Mouse (Mus musculus) hindbrain, embryonic 10.5 days (tissue): ENCODE results near the gene Fli1. TPM values are rescaled to one million over a fixed set of nuclear protein-coding genes. Genes with fewer than 3 reads are reported as not detected.
A peak's percentile ranks its signal among the peaks of the same experiment; 100 is the strongest.

ENCODE experiments used
- DNase-seq: peaks from one replicate; pipeline ENCODE4 v3.0.0-alpha.2; 2017; ENCODE audit warnings: low spot score
- H3K27ac ChIP-seq: fragments of 300-500 bp; sonication (generic); 2 replicates; pipeline ENCODE4 v1.5.1; 2016; ENCODE audit warnings: mild to moderate bottlenecking, moderate library complexity
- H3K27me3 ChIP-seq: fragments of 300-500 bp; sonication (generic); 2 replicates; pipeline ENCODE4 v1.6.1; 2016; ENCODE audit warnings: mild to moderate bottlenecking; ENCODE audit not compliant: poor library complexity, insufficient read depth, severe bottlenecking
- H3K36me3 ChIP-seq: fragments of 300-500 bp; sonication (generic); 2 replicates; pipeline ENCODE4 v1.6.1; 2016; ENCODE audit warnings: mild to moderate bottlenecking, moderate library complexity
- H3K4me1 ChIP-seq: fragments of 300-500 bp; sonication (generic); replicated peaks from 2 replicates; pipeline ENCODE4 v1.6.1; 2016; ENCODE audit warnings: mild to moderate bottlenecking
- H3K4me3 ChIP-seq: fragments of 300-500 bp; sonication (generic); 2 replicates; pipeline ENCODE4 v1.5.1; 2016; ENCODE audit warnings: mild to moderate bottlenecking, moderate library complexity
- H3K9me3 ChIP-seq: fragments of 300-500 bp; sonication (generic); 2 replicates; pipeline ENCODE4 v1.6.1; 2016; ENCODE audit warnings: mild to moderate bottlenecking, moderate library complexity
- WGBS: fragments of 180-500 bp; shearing (Covaris S2); methylation state at CpG from one replicate; pipeline ENCODE4 v1.1.7; 2016; 5-methylcytosine and 5-hydroxymethylcytosine counted together
- polyA plus RNA-seq: library from polyadenylated mRNA; unstranded; fragments of >200 nt; fragmentation: Nextera tagmentation; extraction: Ambion mirVana; gene quantifications from 2 replicates; pipeline ENCODE4 v1.2.1, GENCODE M21; 2016

Fli1 gene
- polyA plus RNA-seq, 1 experiment from 2014 or later = 23.1 TPM

GRCm38 (mm10) chr9:32531588-32531987 lies 11.1 kb downstream of the Fli1 start:
- H3K36me3 ChIP-seq = no peaks in the 10 kb centered on the region
- H3K27me3 ChIP-seq = no peaks in the 10 kb centered on the region
- H3K4me3 ChIP-seq = no peak overlapping the region
- H3K27ac ChIP-seq = no peak overlapping the region
- H3K9me3 ChIP-seq = no peaks in the 10 kb centered on the region
- no peak for DNase-seq
- peaks cover 4% of the 10 kb centered on the region; the same call in 1 of the 2 replicates for H3K4me1 ChIP-seq
- WGBS = 85% methylated on average over 4 of the region's 4 CpGs

- peaks cover 4% of the 10 kb centered on the region; the same call in 1 of the 2 replicates for H3K4me1 ChIP-seq
- WGBS = 80% methylated on average over 1 of the region's 1 CpGs
- H3K27ac ChIP-seq = no peak overlapping the region
- no peaks in the 10 kb centered on the region for H3K36me3 ChIP-seq
- H3K9me3 ChIP-seq = no peaks in the 10 kb centered on the region
- no peak overlapping the region for H3K4me3 ChIP-seq
- no peak for DNase-seq
- no peaks in the 10 kb centered on the region for H3K27me3 ChIP-seq
These were observed 11.7 kb downstream of the Fli1 start for GRCm38 (mm10) chr9:32530975-32531374.

GRCm38 (mm10) chr9:32530188-32530587 lies 12.5 kb downstream of the Fli1 start:
- no peak overlapping the region for H3K27ac ChIP-seq
- no peaks in the 10 kb centered on the region for H3K9me3 ChIP-seq
- no peaks in the 10 kb centered on the region for H3K27me3 ChIP-seq
- H3K4me3 ChIP-seq = no peak overlapping the region
- WGBS = 66% methylated on average over 5 of the region's 5 CpGs
- no peak for DNase-seq
- no peaks in the 10 kb centered on the region for H3K36me3 ChIP-seq
- peaks cover 4% of the 10 kb centered on the region; the same call in 1 of the 2 replicates for H3K4me1 ChIP-seq

- H3K9me3 ChIP-seq = no peaks in the 10 kb centered on the region
- DNase-seq = no peak
- peaks cover 4% of the 10 kb centered on the region; the same call in 1 of the 2 replicates for H3K4me1 ChIP-seq
- H3K36me3 ChIP-seq = no peaks in the 10 kb centered on the region
- no peak overlapping the region for H3K4me3 ChIP-seq
- WGBS = 84% methylated on average over 5 of the region's 5 CpGs
- H3K27me3 ChIP-seq = no peaks in the 10 kb centered on the region
- H3K27ac ChIP-seq = no peak overlapping the region
These were observed 13.1 kb downstream of the Fli1 start for GRCm38 (mm10) chr9:32529594-32529993.

GRCm38 (mm10) chr9:32527329-32527728 lies 15.3 kb downstream of the Fli1 start:
- Histone ChIP-seq H3K27me3 (no peaks in the 10 kb centered on the region), H3K36me3 (no peaks in the 10 kb centered on the region), H3K4me3 (no peak overlapping the region), H3K27ac (no peak overlapping the region), H3K9me3 (no peaks in the 10 kb centered on the region), H3K4me1 (peaks cover 4% of the 10 kb centered on the region; the same call in 1 of the 2 replicates)
- WGBS = 94% methylated on average over 7 of the region's 7 CpGs
- DNase-seq = no peak

- no peak overlapping the region for H3K27ac ChIP-seq
- no peaks in the 10 kb centered on the region for H3K9me3 ChIP-seq
- peaks cover 4% of the 10 kb centered on the region; the same call in 1 of the 2 replicates for H3K4me1 ChIP-seq
- no peak overlapping the region for H3K4me3 ChIP-seq
- no peaks in the 10 kb centered on the region for H3K36me3 ChIP-seq
- 82% methylated on average over 5 of the region's 5 CpGs for WGBS
- H3K27me3 ChIP-seq = no peaks in the 10 kb centered on the region; the same call in 1 of the 2 replicates
- DNase-seq = no peak
These were observed 16.9 kb downstream of the Fli1 start for GRCm38 (mm10) chr9:32525787-32526186.

- WGBS = 78% methylated on average over 2 of the region's 2 CpGs
- Histone ChIP-seq H3K27ac (no peak overlapping the region), H3K27me3 (no peaks in the 10 kb centered on the region; the same call in 1 of the 2 replicates), H3K9me3 (no peaks in the 10 kb centered on the region), H3K4me1 (peaks cover 19% of the 10 kb centered on the region), H3K4me3 (no peak overlapping the region), H3K36me3 (no peaks in the 10 kb centered on the region)
- no peak for DNase-seq
These were observed 20.0 kb downstream of the Fli1 start for GRCm38 (mm10) chr9:32522536-32523245.

- no peak for DNase-seq
- H3K4me1 ChIP-seq = peaks cover 20% of the 10 kb centered on the region
- WGBS = 74% methylated on average over 3 of the region's 3 CpGs
- H3K27ac ChIP-seq = no peak overlapping the region
- no peak overlapping the region for H3K4me3 ChIP-seq
- no peaks in the 10 kb centered on the region for H3K9me3 ChIP-seq
- H3K27me3 ChIP-seq = no peaks in the 10 kb centered on the region; the same call in 1 of the 2 replicates
- no peaks in the 10 kb centered on the region for H3K36me3 ChIP-seq
These were observed 21.3 kb downstream of the Fli1 start for GRCm38 (mm10) chr9:32521331-32521730.

GRCm38 (mm10) chr9:32520821-32521220 lies 21.8 kb downstream of the Fli1 start:
- no peak for DNase-seq
- 83% methylated on average over 6 of the region's 6 CpGs for WGBS
- peaks cover 20% of the 10 kb centered on the region for H3K4me1 ChIP-seq
- no peaks in the 10 kb centered on the region for H3K36me3 ChIP-seq
- no peaks in the 10 kb centered on the region for H3K9me3 ChIP-seq
- H3K27me3 ChIP-seq = no peaks in the 10 kb centered on the region; the same call in 1 of the 2 replicates
- H3K4me3 ChIP-seq = no peak overlapping the region
- no peak overlapping the region for H3K27ac ChIP-seq

GRCm38 (mm10) chr9:32519101-32520051 lies 23.3 kb downstream of the Fli1 start:
- DNase-seq = no peak
- no peaks in the 10 kb centered on the region for H3K9me3 ChIP-seq
- peaks cover 23% of the 10 kb centered on the region for H3K4me1 ChIP-seq
- peak overlapping the region; percentile 50; the same call in 1 of the 2 replicates for H3K27ac ChIP-seq
- no peaks in the 10 kb centered on the region; the same call in 1 of the 2 replicates for H3K27me3 ChIP-seq
- no peak overlapping the region for H3K4me3 ChIP-seq
- WGBS = 62% methylated on average over 22 of the region's 22 CpGs
- no peaks in the 10 kb centered on the region for H3K36me3 ChIP-seq

GRCm38 (mm10) chr9:32518351-32519075 lies 24.1 kb downstream of the Fli1 start:
- Histone ChIP-seq H3K9me3 (no peaks in the 10 kb centered on the region), H3K27ac (no peak overlapping the region), H3K4me1 (peaks cover 31% of the 10 kb centered on the region), H3K36me3 (no peaks in the 10 kb centered on the region), H3K27me3 (no peaks in the 10 kb centered on the region; the same call in 1 of the 2 replicates), H3K4me3 (no peak overlapping the region)
- WGBS = 71% methylated on average over 13 of the region's 13 CpGs
- DNase-seq = no peak

- DNase-seq = no peak
- H3K27ac ChIP-seq = no peak overlapping the region
- H3K36me3 ChIP-seq = no peaks in the 10 kb centered on the region
- H3K9me3 ChIP-seq = no peaks in the 10 kb centered on the region
- no peak overlapping the region for H3K4me3 ChIP-seq
- H3K27me3 ChIP-seq = no peaks in the 10 kb centered on the region; the same call in 1 of the 2 replicates
- H3K4me1 ChIP-seq = peaks cover 31% of the 10 kb centered on the region
- WGBS = 77% methylated on average over 9 of the region's 9 CpGs
These were observed 26.0 kb downstream of the Fli1 start for GRCm38 (mm10) chr9:32516691-32517090.
